Mouse (Mus musculus): ENCODE results near the gene Serpinb9g. TPM values are rescaled to one million over a fixed set of nuclear protein-coding genes. Genes with fewer than 3 reads are reported as not detected.
"Not testable (repeated sequence)": the region's sequence is repeated elsewhere in the genome, so short reads cannot be mapped to it uniquely, and the experiment has no call there.

Gene Serpinb9g
- not detected for total RNA-seq (2022)

- not testable (repeated sequence) for DNase-seq
Observed at GRCm38 (mm10) chr13:33484490-33484889, at the start of gene Serpinb9g. TSS of gene Serpinb9g (plus strand) at chr13:33484790.

- DNase-seq = not testable (repeated sequence)
Observed at GRCm38 (mm10) chr13:33483872-33484271, 718 bp upstream of the Serpinb9g start.

- DNase-seq = no peak
Observed at GRCm38 (mm10) chr13:33524629-33525028, 40.0 kb downstream of the Serpinb9g start.

GRCm38 (mm10) chr13:33532814-33533213 lies 48.2 kb downstream of the Serpinb9g start:
- DNase-seq = no peak

Other genes with a start within 250 kb of the Serpinb9g start
- gene Serpinb9e, start 235.2 kb upstream of the Serpinb9g start, total RNA-seq (2022) = not detected
- not detected for gene Serpinb9f, start 160.7 kb upstream of the Serpinb9g start, total RNA-seq (2022)
- gene Gm11397, start 89.0 kb upstream of the Serpinb9g start, total RNA-seq (2022) = not detected
- gene Serpinb6d, start 176.6 kb downstream of the Serpinb9g start, total RNA-seq (2022) = not detected